18 mouse cellular contexts compared by ENCODE assay signal in genomic region chr2:77260134-77260533, GRCm38 (mm10). TPM values are rescaled to one million over a fixed set of nuclear protein-coding genes. Genes with fewer than 3 reads are reported as not detected.
DNase-seq lines count a peak whose midpoint lies in the region; ATAC-seq and TF ChIP-seq lines count a peak whose summit lies in the region.
"Had no signal": no experiment of that assay in that cellular context is flagged by ENCODE, and none has a peak within 500 bp of the region (broad histone marks: within the 10 kb centered on the region; RNA-seq: fewer than 3 reads in every experiment).

No protein-coding gene starts in this region.

- TF ChIP-seq RAD21 in MEL (IDR thresholded peaks at IDR 0.05; ENCODE audit: low read depth, low read length), result peak; percentile 7

- no peak for TF ChIP-seq EP300 in MEL (IDR thresholded peaks at IDR 0.05; ENCODE audit: low read depth in 1 of 2, low read length in 2 of 2)

- H3K4me2 ChIP-seq in hindbrain, embryonic 15.5 days, result no peak overlapping the region
- H3K4me2 ChIP-seq in hindbrain, embryonic 12.5 days (replicated peaks), result no peak overlapping the region
- H3K4me2 ChIP-seq: forebrain, embryonic 13.5 days; limb, embryonic 13.5 days; lung, embryonic 15.5 days; midbrain, embryonic 12.5 days; neural tube, embryonic 13.5 days had no signal

- no peak overlapping the region for H3K9ac ChIP-seq in hindbrain, embryonic 15.5 days
- H3K9ac ChIP-seq in hindbrain, embryonic 12.5 days, result no peak overlapping the region
- H3K9ac ChIP-seq in MEL (ENCODE audit: control insufficient read depth, low read depth, low read length, poor library complexity, severe bottlenecking), result no peak overlapping the region
- H3K9ac ChIP-seq: forebrain, embryonic 13.5 days; limb, embryonic 13.5 days; lung, embryonic 15.5 days; midbrain, embryonic 12.5 days; neural tube, embryonic 13.5 days had no signal

- H3K79me2 ChIP-seq in MEL (ENCODE audit: control insufficient read depth, insufficient read depth, low read length, poor library complexity), result no peaks in the 10 kb centered on the region

- ATAC-seq in hindbrain, embryonic 15.5 days (ENCODE audit: low FRiP score, low read depth), result peak; percentile 13; the same call in 1 of the 2 replicates
- no peak for ATAC-seq in hindbrain, embryonic 12.5 days (ENCODE audit: low FRiP score)
- ATAC-seq: activated CD4-positive, CD25-positive, alpha-beta regulatory T cell, adult 4 months; forebrain, embryonic 13.5 days had no signal

- no peak overlapping the region for H3K27ac ChIP-seq in hindbrain, embryonic 15.5 days (replicated peaks)
- no peak overlapping the region for H3K27ac ChIP-seq in hindbrain, embryonic 12.5 days
- H3K27ac ChIP-seq in MEL (ENCODE audit: control insufficient read depth, low read depth, low read length), result no peak overlapping the region
- H3K27ac ChIP-seq: forebrain, embryonic 13.5 days; hindbrain, embryonic 10.5 days; limb, embryonic 13.5 days; lung, embryonic 15.5 days; midbrain, embryonic 12.5 days; neural tube, embryonic 13.5 days had no signal

- no peak for TF ChIP-seq POLR2A in MEL (IDR thresholded peaks at IDR 0.05; ENCODE audit: control insufficient read depth in 1 of 2, insufficient read depth in 1 of 2, low read depth in 1 of 2, low read length in 2 of 2, poor library complexity in 1 of 2)

- H3K4me1 ChIP-seq in hindbrain, embryonic 15.5 days (replicated peaks), result peaks cover 30% of the 10 kb centered on the region
- peaks cover 25% of the 10 kb centered on the region for H3K4me1 ChIP-seq in hindbrain, embryonic 12.5 days
- no peaks in the 10 kb centered on the region for H3K4me1 ChIP-seq in MEL (ENCODE audit: control insufficient read depth in 1 of 2, insufficient read depth in 2 of 2, low read length in 2 of 2)

- TF ChIP-seq CTCF in MEL (IDR thresholded peaks at IDR 0.05 in 2 of 3, conservative IDR thresholded peaks at IDR 0.05 in 1 of 3; ENCODE audit: control insufficient read depth in 1 of 3, insufficient read depth in 1 of 3, low read depth in 2 of 3, low read length in 3 of 3, poor library complexity in 1 of 3, severe bottlenecking in 1 of 3), result no peak; a peak in 1 of 6 replicates

- DNase-seq in cerebellum, postnatal 10 days, result peak; percentile 51 to 59
- DNase-seq in cerebellum, adult 9-11 months, result no peak
- peak; percentile 30 for DNase-seq in left cerebral cortex, postnatal 4 days
- no peak for DNase-seq in left cerebral cortex, postnatal 10 days (ENCODE audit: extremely low spot score in 1 of 2, low spot score in 2 of 2)
- no peak for DNase-seq in MEL (ENCODE audit: low read depth, low spot score)
- DNase-seq in layer of hippocampus, postnatal 10 days (ENCODE audit: low spot score in 2 of 2), result no peak
- DNase-seq: gastrocnemius, postnatal 25 days; spleen, adult 18-20 months had no signal

- no peak overlapping the region for H3K4me3 ChIP-seq in hindbrain, embryonic 15.5 days
- H3K4me3 ChIP-seq in hindbrain, embryonic 12.5 days, result no peak overlapping the region
- no peak overlapping the region for H3K4me3 ChIP-seq in MEL (ENCODE audit: control insufficient read depth in 1 of 2, insufficient read depth in 1 of 2, low read depth in 2 of 2, low read length in 2 of 2)
- H3K4me3 ChIP-seq: forebrain, embryonic 13.5 days; hindbrain, embryonic 10.5 days; limb, embryonic 13.5 days; lung, embryonic 15.5 days; midbrain, embryonic 12.5 days; neural tube, embryonic 13.5 days had no signal

- H3K9me3 ChIP-seq in hindbrain, embryonic 15.5 days, result no peaks in the 10 kb centered on the region
- no peaks in the 10 kb centered on the region for H3K9me3 ChIP-seq in hindbrain, embryonic 12.5 days (replicated peaks)
- no peaks in the 10 kb centered on the region for H3K9me3 ChIP-seq in MEL (replicated peaks; ENCODE audit: insufficient read depth, low read length)
- H3K9me3 ChIP-seq: forebrain, embryonic 13.5 days; hindbrain, embryonic 10.5 days; limb, embryonic 13.5 days; lung, embryonic 15.5 days; midbrain, embryonic 12.5 days; neural tube, embryonic 13.5 days had no signal

- intact Hi-C loops in left cerebral cortex, postnatal 4 days (cut with DNase I), result no loop called here
- intact Hi-C loops in left cerebral cortex, postnatal 10 days (cut with DNase I), result no loop called here

- H3K36me3 ChIP-seq in hindbrain, embryonic 15.5 days, result no peaks in the 10 kb centered on the region
- no peaks in the 10 kb centered on the region for H3K36me3 ChIP-seq in hindbrain, embryonic 12.5 days
- no peaks in the 10 kb centered on the region for H3K36me3 ChIP-seq in MEL (ENCODE audit: control insufficient read depth in 1 of 2, insufficient read depth in 2 of 2, low read length in 2 of 2)
- H3K36me3 ChIP-seq: G1E; lung, embryonic 15.5 days; midbrain, embryonic 12.5 days had no signal

- no peaks in the 10 kb centered on the region for H3K27me3 ChIP-seq in hindbrain, embryonic 15.5 days
- no peaks in the 10 kb centered on the region for H3K27me3 ChIP-seq in hindbrain, embryonic 12.5 days
- H3K27me3 ChIP-seq in MEL (ENCODE audit: control insufficient read depth in 1 of 2, insufficient read depth in 2 of 2, low read length in 2 of 2), result no peaks in the 10 kb centered on the region; a peak in 1 of 4 replicates
- H3K27me3 ChIP-seq: forebrain, embryonic 13.5 days; limb, embryonic 13.5 days; lung, embryonic 15.5 days; midbrain, embryonic 12.5 days; neural tube, embryonic 13.5 days had no signal

- WGBS in hindbrain, embryonic 15.5 days, result 79% methylated on average over 4 of the region's 4 CpGs
- 84% methylated on average over 4 of the region's 4 CpGs for WGBS in hindbrain, embryonic 12.5 days

TF ChIP-seq in MEL, 35 proteins besides CTCF, POLR2A, EP300 and RAD21:
- peak; percentile 14; the same call in 1 of the 2 replicates for TF ChIP-seq SMC3 (IDR thresholded peaks at IDR 0.05; ENCODE audit: low read depth, low read length)
- no peak for TF ChIP-seq NRF1 (IDR thresholded peaks at IDR 0.05; ENCODE audit: insufficient read depth, low read depth, low read length, poor library complexity, severe bottlenecking)
- TF ChIP-seq MAZ (IDR thresholded peaks at IDR 0.05; ENCODE audit: low read depth, low read length), result no peak
- TF ChIP-seq MXI1 (IDR thresholded peaks at IDR 0.05; ENCODE audit: low read depth, low read length), result no peak
- no peak for TF ChIP-seq KAT2A (conservative IDR thresholded peaks at IDR 0.05; ENCODE audit: low read depth, low read length)

RNA-seq across cellular contexts. Expression of gene Sestd1, which starts 20.3 kb away (rescaled TPM):
- 28.1 and 30.5 TPM in 2 replicates for polyA plus RNA-seq in hindbrain, embryonic 15.5 days (2015; fragmentation: Nextera tagmentation; extraction: Ambion mirVana)
- polyA plus RNA-seq in hindbrain, embryonic 12.5 days (2016; fragmentation: Nextera tagmentation; extraction: Ambion mirVana), result 33.8 and 34.4 TPM in 2 replicates
- 100 to 1,000 TPM; 128 to 132 TPM for total RNA-seq in left cerebral cortex, postnatal 4 days (2021)
- 100 to 1,000 TPM; 113 to 119 TPM for total RNA-seq in left cerebral cortex, postnatal 10 days (2021)
- not detected in 2 replicates for total RNA-seq in MEL (2012; rRNA removed)
- polyA plus RNA-seq in MEL (2012; ENCODE audit: insufficient read depth in 1 of 2, insufficient read length in 2 of 2, low read depth in 1 of 2, low replicate concordance in 2 of 2, missing spikeins in 1 of 2), result not detected
- 10 to 100 TPM; 83.7 to 90.9 TPM for total RNA-seq in layer of hippocampus, postnatal 10 days (2021)

Comparison
In these comparisons a context has a peak if more than half of its experiments do, and no peak if none do; other contexts are left out.
1. DNase-seq: peak in cerebellum, postnatal 10 days (2 of 2) and left cerebral cortex, postnatal 4 days (single experiment); none in cerebellum, adult 9-11 months (single experiment), left cerebral cortex, postnatal 10 days (0 of 2), MEL (single experiment) and layer of hippocampus, postnatal 10 days (0 of 2).
2. RNA of gene Sestd1, which starts 20.3 kb away (total RNA-seq): 128 to 132 TPM in left cerebral cortex, postnatal 4 days, 113 to 119 TPM in left cerebral cortex, postnatal 10 days and 83.7 to 90.9 TPM in layer of hippocampus, postnatal 10 days; not detected in MEL; every median in the first group is over 10 times any median in the second.